Mouse (Mus musculus): ENCODE measurements at regions not wholly inside any gene's neighbourhood (a gene's known extent, or its start where the extent isn't known, plus 50 kb on each side); places are given as distances from the start of the nearest gene placed in this dataset.

DNA sequence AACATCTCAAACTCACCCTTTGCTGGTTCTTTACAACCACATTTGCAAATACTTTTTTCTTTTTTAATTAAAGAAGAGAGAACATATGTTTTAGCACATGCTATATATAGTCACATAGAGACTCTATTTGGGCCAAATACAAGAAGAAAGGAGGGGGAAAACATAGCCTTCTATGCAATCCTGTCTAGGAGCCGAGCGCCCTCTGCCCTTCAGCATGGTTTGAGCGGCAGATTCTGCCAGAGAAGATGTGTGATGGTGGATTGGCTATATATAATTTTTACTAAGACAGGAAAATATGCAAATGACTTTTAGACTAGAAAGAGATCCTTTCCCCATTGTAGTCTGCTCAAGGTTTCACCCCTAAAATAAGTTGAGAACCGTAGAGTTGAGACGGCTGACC is 60.0 kb upstream of the Myom1 start:
- Histone ChIP-seq H3K4me1 (replicated peaks) (no peaks in the 10 kb centered on the region), H3K9ac (no peak overlapping the region), H3K27me3 (no peaks in the 10 kb centered on the region), H3K4me3 (no peak overlapping the region), H3K27ac (no peak overlapping the region), H3K36me3 (no peaks in the 10 kb centered on the region), H3K9me3 (replicated peaks) (no peaks in the 10 kb centered on the region), H3K4me2 (no peak overlapping the region)
- no peak for ATAC-seq (replicated peaks; ENCODE audit: insufficient number of reproducible peaks, insufficient read depth, low FRiP score, low read depth)
- WGBS = 81% methylated on average over 5 of the region's 5 CpGs

DNA sequence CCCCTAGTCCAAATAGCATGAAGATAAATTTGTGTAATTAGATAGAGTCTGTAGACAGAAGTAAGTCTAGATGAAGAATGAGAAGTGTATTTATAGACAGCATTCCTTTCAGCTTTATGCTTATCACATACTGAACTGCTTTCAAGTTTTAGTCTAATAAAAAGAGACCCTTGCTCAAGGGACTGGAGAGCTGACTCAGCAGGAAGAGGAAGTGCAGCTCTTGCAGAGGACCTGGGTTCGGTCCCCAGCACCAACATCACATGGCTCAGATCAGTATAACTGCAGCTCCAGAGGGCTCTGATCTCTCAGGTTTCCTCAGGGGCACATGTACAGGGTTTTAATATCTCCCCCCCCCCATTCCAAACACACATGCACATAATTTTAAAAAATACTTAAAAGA is 68.2 kb upstream of the Myom1 start:
- H3K4me2 ChIP-seq = no peak overlapping the region
- H3K4me3 ChIP-seq = no peak overlapping the region
- H3K27ac ChIP-seq = no peak overlapping the region
- 86% methylated on average over 1 of the region's 1 CpGs for WGBS
- no peaks in the 10 kb centered on the region for H3K9me3 ChIP-seq (replicated peaks)
- no peak for ATAC-seq (replicated peaks; ENCODE audit: insufficient number of reproducible peaks, insufficient read depth, low FRiP score, low read depth)
- no peak overlapping the region for H3K9ac ChIP-seq
- no peaks in the 10 kb centered on the region for H3K27me3 ChIP-seq
- no peaks in the 10 kb centered on the region for H3K36me3 ChIP-seq
- H3K4me1 ChIP-seq (replicated peaks) = no peaks in the 10 kb centered on the region

DNA sequence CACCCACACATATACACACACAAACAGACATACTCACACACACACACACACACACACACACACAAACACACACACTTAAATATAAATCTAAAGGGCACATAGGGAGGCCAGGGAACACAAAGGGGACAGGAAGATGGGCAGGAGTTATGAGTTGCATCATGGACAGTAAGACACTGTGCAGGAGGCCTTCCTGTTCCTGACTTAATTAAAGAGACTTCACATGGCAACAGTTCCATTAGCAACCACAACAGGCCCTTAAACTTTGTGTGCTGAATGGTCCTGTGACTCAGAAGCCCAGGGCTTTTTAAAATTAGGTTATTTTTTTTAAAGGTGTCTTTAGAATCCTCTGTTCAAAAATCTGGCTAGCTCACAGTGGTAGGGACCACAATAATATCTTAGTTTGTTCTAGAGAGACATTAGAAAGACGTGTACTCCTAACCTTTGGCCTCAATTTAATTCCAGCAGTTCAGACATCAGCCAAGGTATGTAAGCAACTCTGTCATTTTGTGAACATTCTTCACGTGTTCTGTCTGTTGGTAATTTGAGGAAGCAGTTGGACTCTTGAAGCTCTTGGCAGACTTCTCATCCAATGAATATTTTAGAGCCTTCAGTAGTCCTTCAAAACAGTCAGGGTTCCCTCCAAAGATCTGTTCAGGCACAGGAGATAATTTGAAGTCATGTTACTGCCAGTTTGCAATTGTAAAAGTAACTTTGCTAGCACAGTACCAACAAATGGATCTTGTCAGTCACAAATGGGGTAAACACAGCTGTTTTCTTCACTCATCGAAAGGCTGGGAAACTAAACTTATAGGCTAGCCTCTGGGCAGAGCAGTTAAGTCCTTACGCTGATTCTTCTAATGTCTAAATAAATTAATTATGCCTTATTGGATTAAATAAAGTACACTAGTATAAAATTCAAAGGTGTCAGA is 69.0 kb upstream of the Myom1 start:
- 59% methylated on average over 4 of the region's 4 CpGs for whole genome bisulfite sequencing
- Histone ChIP-seq H3K27ac (no peak overlapping the region), H3K4me2 (no peak overlapping the region), H3K4me1 (replicated peaks) (no peaks in the 10 kb centered on the region), H3K36me3 (no peaks in the 10 kb centered on the region), H3K27me3 (no peaks in the 10 kb centered on the region), H3K4me3 (no peak overlapping the region), H3K9me3 (replicated peaks) (no peaks in the 10 kb centered on the region), H3K9ac (no peak overlapping the region)
- ATAC-seq (replicated peaks; ENCODE audit: insufficient number of reproducible peaks, insufficient read depth, low FRiP score, low read depth) = no peak

DNA sequence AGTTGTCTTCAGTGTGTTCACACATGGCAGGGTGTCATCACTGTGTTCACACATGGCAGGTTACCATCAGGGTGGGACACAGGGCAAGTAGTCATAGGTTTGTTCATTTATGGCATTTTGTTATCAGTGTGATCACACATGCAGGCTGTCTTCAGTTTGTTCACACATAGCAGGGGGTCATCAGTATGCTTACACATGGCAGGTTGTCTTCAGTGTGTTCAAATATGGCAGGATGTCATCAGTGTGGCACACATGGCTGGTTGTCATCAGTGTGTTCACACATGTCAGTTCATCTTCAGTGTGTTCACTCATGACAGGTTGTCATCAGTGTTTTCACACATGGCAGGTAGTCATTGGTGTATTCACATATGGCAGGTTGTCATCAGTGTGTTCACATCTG is 69.9 kb upstream of the Myom1 start:
- ATAC-seq (replicated peaks; ENCODE audit: insufficient number of reproducible peaks, insufficient read depth, low FRiP score, low read depth) = no peak

DNA sequence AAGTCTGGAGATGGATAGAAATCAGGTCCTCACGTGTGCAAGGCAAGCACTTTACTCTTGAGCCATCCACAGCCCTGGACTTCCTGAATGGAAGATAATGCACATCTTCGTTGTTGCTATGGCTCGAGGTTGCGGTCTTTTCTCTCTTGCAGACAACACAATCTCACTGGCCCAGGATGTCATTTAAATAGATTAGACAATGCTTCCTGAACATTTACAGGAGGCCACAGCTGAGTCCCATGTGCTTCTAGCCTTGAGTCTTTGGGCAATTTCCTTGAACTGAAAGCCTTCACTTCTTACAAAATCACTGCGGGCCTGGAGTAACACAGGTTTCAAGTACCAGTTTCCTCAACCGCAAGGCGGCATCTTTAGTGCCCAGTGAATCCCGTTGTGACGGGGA is 71.8 kb upstream of the Myom1 start:
- 73% methylated on average over 9 of the region's 9 CpGs for WGBS
- H3K9me3 ChIP-seq (replicated peaks) = no peaks in the 10 kb centered on the region
- H3K27me3 ChIP-seq = no peaks in the 10 kb centered on the region
- H3K4me2 ChIP-seq = no peak overlapping the region
- H3K36me3 ChIP-seq = no peaks in the 10 kb centered on the region
- H3K4me1 ChIP-seq (replicated peaks) = no peaks in the 10 kb centered on the region
- no peak for ATAC-seq (replicated peaks; ENCODE audit: insufficient number of reproducible peaks, insufficient read depth, low FRiP score, low read depth)
- no peak overlapping the region for H3K9ac ChIP-seq
- H3K4me3 ChIP-seq = no peak overlapping the region
- no peak overlapping the region for H3K27ac ChIP-seq

More for the DNA sequence above, 69.9 kb upstream of the Myom1 start:
- H3K36me3 ChIP-seq = no peaks in the 10 kb centered on the region
- no peaks in the 10 kb centered on the region for H3K9me3 ChIP-seq (replicated peaks)
- no peak overlapping the region for H3K9ac ChIP-seq
- H3K4me2 ChIP-seq = no peak overlapping the region
- no peak overlapping the region for H3K27ac ChIP-seq
- H3K27me3 ChIP-seq = no peaks in the 10 kb centered on the region
- H3K4me3 ChIP-seq = no peak overlapping the region
- no peaks in the 10 kb centered on the region for H3K4me1 ChIP-seq (replicated peaks)

DNA sequence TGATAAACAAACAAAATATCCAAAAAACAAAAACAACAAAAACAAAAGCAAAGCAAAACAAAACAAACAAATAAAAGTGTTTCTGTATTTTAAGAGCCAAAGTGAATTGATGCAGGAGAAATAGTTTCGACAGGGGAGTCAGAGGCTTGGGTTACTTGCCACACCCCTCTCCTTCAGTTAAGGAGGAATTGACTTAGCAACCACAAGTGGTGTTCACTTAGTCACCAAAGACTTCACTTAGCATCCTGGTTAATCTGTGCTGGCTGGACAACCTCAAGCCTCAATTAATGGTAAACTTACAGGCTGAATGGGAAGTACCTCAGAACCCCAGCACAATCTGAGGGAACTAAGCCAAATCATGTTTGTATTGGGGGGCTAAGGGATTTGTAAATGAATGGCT is 72.9 kb upstream of the Myom1 start:
- no peak overlapping the region for H3K27ac ChIP-seq
- ATAC-seq (replicated peaks; ENCODE audit: insufficient number of reproducible peaks, insufficient read depth, low FRiP score, low read depth) = no peak
- H3K4me3 ChIP-seq = no peak overlapping the region
- H3K36me3 ChIP-seq = no peaks in the 10 kb centered on the region
- H3K4me1 ChIP-seq (replicated peaks) = no peaks in the 10 kb centered on the region
- H3K4me2 ChIP-seq = no peak overlapping the region
- H3K9me3 ChIP-seq (replicated peaks) = no peaks in the 10 kb centered on the region
- no peak overlapping the region for H3K9ac ChIP-seq
- WGBS = 72% methylated on average over 1 of the region's 1 CpGs
- H3K27me3 ChIP-seq = no peaks in the 10 kb centered on the region

DNA sequence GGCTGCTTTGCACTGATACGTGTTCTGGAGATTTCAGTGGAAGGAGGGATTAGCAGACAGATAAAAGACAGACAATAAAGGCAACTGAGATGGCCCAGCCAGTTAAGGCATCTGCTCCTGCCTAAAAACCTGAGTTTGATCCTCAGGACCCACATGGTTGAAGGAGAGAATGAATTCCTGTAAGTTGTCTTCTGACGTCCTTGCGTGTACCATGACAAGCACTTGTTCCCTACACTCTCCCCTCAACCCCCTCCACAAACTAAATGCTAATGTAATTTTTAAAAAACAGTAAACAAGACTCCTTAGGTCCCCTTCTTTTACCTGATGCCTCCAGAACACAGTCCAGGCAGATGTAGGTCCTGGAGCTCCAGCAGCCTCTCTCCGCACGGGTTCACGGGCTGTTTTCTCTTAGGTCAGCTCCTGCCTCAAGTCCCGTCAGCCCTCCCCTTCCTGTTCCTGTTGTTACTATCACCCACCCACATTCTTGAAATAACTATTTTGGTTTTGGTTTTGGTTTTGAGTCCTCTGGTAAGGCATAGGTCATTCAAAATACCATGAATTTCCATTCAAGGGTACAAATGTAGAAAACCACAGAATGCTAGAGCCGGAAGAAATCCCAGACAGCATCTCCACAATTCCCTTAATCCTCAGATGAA is 71.3 kb upstream of the Tgif1 start:
- WGBS = 73% methylated on average over 8 of the region's 8 CpGs
- Histone ChIP-seq H3K9ac (no peak overlapping the region), H3K4me3 (peak overlapping the region; percentile 13; the same call in 1 of the 2 replicates), H3K4me1 (replicated peaks) (no peaks in the 10 kb centered on the region), H3K27ac (no peak overlapping the region), H3K4me2 (no peak overlapping the region), H3K27me3 (no peaks in the 10 kb centered on the region), H3K36me3 (no peaks in the 10 kb centered on the region), H3K9me3 (replicated peaks) (no peaks in the 10 kb centered on the region)
- no peak for ATAC-seq (replicated peaks; ENCODE audit: insufficient number of reproducible peaks, insufficient read depth, low FRiP score, low read depth)

DNA sequence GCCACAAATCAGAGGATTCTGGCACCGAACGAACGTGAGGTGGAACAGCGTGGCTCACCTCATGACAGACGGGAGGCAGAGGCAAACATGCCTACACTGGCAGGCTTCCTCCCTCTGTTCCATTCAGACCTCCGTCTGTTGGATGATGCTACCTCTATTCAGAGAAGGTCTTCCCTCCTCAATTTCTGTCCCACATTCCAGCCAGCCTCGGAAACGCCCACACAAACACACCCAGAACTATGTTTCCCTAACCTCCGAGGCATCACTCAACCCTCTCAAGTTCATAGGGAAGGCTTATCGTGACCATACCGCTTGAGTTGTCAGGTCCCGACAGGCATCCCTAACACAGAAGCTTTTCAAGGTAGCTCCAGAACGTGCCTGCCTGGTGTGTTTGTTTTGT is 68.3 kb upstream of the Tgif1 start:
- no peaks in the 10 kb centered on the region for H3K36me3 ChIP-seq
- no peak overlapping the region for H3K4me2 ChIP-seq
- no peak overlapping the region for H3K4me3 ChIP-seq
- H3K27ac ChIP-seq = no peak overlapping the region
- ATAC-seq (replicated peaks; ENCODE audit: insufficient number of reproducible peaks, insufficient read depth, low FRiP score, low read depth) = no peak
- H3K9me3 ChIP-seq (replicated peaks) = no peaks in the 10 kb centered on the region
- no peaks in the 10 kb centered on the region for H3K4me1 ChIP-seq (replicated peaks)
- no peaks in the 10 kb centered on the region for H3K27me3 ChIP-seq
- H3K9ac ChIP-seq = no peak overlapping the region
- 50% methylated on average over 13 of the region's 13 CpGs for WGBS

DNA sequence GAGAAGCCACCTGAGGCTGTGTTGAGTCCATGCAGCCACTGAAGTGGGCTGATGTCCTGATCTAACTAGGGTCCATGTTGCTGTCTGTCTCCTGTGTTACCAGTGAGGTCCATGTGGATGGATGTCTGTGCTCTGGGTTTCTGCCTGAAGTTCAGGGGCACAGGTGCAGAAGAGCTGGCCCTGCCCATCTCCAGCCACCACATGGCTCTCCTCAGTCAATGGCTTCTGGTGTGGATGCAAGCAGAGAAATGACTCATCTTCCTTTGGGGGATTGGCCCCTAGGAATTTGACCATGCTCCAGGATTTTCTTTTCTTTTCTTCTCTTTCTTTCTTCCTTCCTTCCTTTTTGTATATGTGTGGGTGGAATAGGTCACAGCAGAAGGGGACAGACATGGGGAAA is 66.8 kb upstream of the Tgif1 start:
- ATAC-seq (replicated peaks; ENCODE audit: insufficient number of reproducible peaks, insufficient read depth, low FRiP score, low read depth) = no peak
- no peaks in the 10 kb centered on the region for H3K27me3 ChIP-seq
- no peaks in the 10 kb centered on the region for H3K9me3 ChIP-seq (replicated peaks)
- no peaks in the 10 kb centered on the region for H3K4me1 ChIP-seq (replicated peaks)
- no peak overlapping the region for H3K9ac ChIP-seq
- H3K27ac ChIP-seq = no peak overlapping the region
- H3K36me3 ChIP-seq = no peaks in the 10 kb centered on the region
- H3K4me2 ChIP-seq = no peak overlapping the region
- H3K4me3 ChIP-seq = no peak overlapping the region

DNA sequence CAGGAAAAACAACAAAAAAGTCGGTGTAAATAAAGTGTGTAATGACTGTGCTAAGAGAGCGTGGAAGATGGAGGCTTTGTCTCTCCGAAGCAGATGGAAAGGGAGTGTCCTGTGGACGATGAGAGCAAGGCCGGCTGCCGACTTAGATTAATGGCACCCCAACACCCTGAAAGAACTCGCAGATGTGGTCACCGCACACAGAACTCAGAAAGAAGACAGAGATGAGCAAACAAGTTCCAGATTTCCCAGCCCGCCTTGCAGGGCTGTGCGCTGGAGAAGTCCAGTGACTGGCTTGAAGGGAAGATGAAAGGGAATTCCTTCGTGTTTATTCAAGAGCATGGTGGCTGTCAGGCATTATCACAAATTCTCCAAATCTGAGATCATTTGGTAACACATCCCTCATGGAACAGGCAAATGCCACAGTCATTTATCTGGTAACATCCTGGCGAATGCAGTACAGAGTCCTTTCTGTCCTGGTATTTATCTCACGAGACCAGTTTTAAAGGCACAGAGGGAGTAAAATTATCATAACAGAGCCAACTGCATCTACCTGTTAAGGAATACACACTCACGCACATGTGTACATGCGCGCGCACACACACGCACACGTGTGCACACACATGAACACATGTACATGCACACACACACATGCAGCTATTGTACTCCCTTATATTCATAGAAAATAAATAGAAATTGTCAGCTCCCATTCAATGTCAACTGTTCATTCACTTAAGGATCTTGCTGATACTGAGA is 64.0 kb upstream of the Tgif1 start:
- WGBS = 63% methylated on average over 19 of the region's 19 CpGs

DNA sequence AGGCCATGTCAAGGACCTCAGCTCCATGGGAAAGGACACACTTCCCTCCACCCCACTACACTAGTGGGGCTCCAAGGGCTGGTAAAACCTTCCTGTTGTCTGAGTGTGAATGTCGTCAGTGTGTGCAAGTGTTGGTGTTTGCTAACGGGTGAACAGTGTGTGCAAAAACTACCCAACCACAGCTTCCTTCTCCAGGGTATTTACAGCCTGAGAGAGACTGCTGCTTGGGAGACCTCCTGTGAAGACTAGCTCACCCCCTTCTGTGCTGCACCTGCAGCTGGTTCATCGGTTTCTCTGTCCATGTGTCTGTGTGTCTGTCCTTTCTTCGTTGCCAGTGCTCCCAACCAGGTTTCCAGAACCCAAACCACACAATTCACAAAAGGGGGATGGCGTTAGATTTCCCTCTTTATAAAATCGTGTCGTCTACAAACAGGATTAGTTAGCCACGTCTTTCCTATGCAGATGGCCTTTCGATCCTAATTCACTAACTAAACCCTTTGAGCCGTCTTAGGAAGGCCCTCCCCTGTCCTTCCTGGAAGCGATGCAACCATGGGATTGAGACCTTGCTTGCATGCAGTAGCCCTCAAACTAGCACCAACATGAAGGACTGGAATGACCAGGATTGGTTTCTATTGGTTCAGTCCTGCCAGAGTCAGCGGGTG is 62.9 kb upstream of the Tgif1 start:
- H3K9me3 ChIP-seq (replicated peaks) = no peaks in the 10 kb centered on the region
- WGBS = 65% methylated on average over 12 of the region's 12 CpGs
- H3K4me1 ChIP-seq (replicated peaks) = no peaks in the 10 kb centered on the region
- H3K27me3 ChIP-seq = no peaks in the 10 kb centered on the region
- no peak overlapping the region for H3K27ac ChIP-seq
- no peaks in the 10 kb centered on the region for H3K36me3 ChIP-seq
- no peak for ATAC-seq (replicated peaks; ENCODE audit: insufficient number of reproducible peaks, insufficient read depth, low FRiP score, low read depth)
- no peak overlapping the region for H3K9ac ChIP-seq
- H3K4me2 ChIP-seq = no peak overlapping the region
- no peak overlapping the region for H3K4me3 ChIP-seq

More for the DNA sequence above, 64.0 kb upstream of the Tgif1 start:
- Histone ChIP-seq H3K36me3 (no peaks in the 10 kb centered on the region), H3K27me3 (no peaks in the 10 kb centered on the region), H3K27ac (no peak overlapping the region), H3K4me2 (no peak overlapping the region), H3K9ac (no peak overlapping the region), H3K9me3 (replicated peaks) (no peaks in the 10 kb centered on the region), H3K4me3 (no peak overlapping the region), H3K4me1 (replicated peaks) (no peaks in the 10 kb centered on the region)
- ATAC-seq (replicated peaks; ENCODE audit: insufficient number of reproducible peaks, insufficient read depth, low FRiP score, low read depth) = no peak

Data from heart, embryonic 15.5 days (tissue).